Mouse (Mus musculus) liver, postnatal 0 days (tissue): ENCODE measurements around the gene Snx3. TPM values are rescaled to one million over a fixed set of nuclear protein-coding genes. Genes with fewer than 3 reads are reported as not detected.

Experiments used
- ATAC-seq: fragments of 200-750 bp; cut with Nextera tagmentation; 2 replicates; pipeline ENCODE4 v1.8.0; 2017; ENCODE audit warnings: mild to moderate bottlenecking, moderate library complexity
- DNase-seq: peaks from one replicate; pipeline ENCODE4 v3.0.0-alpha.2; 2016
- H3K27ac ChIP-seq: fragments of 300-500 bp; sonication (generic); 2 replicates; pipeline ENCODE4 v1.5.1; 2014; ENCODE audit warnings: antibody characterized with exemption, moderate library complexity, mild to moderate bottlenecking, low read depth
- H3K27me3 ChIP-seq: fragments of 300-500 bp; sonication (generic); 2 replicates; pipeline ENCODE4 v1.6.1; 2014; ENCODE audit warnings: low read length, control low read depth, mixed read lengths; ENCODE audit not compliant: insufficient read depth
- H3K36me3 ChIP-seq: fragments of 300-500 bp; sonication (generic); replicated peaks from 2 replicates; pipeline ENCODE4 v1.6.1; 2014; ENCODE audit warnings: mild to moderate bottlenecking, control low read depth, low read length, moderate library complexity, mixed read lengths; ENCODE audit not compliant: insufficient read depth
- H3K4me1 ChIP-seq: fragments of 300-500 bp; sonication (generic); 2 replicates; pipeline ENCODE4 v1.6.1; 2014; ENCODE audit warnings: antibody characterized with exemption, mild to moderate bottlenecking, control low read depth; ENCODE audit not compliant: insufficient read depth
- H3K4me2 ChIP-seq: fragments of 300-500 bp; sonication (generic); 2 replicates; pipeline ENCODE4 v1.6.1; 2014; ENCODE audit warnings: low read depth, mild to moderate bottlenecking, low read length, moderate library complexity, mixed read lengths
- H3K4me3 ChIP-seq: fragments of 300-500 bp; sonication (generic); 2 replicates; pipeline ENCODE4 v1.5.1; 2014; ENCODE audit warnings: low read depth, low read length
- H3K9ac ChIP-seq: fragments of 300-500 bp; sonication (generic); replicated peaks from 2 replicates; pipeline ENCODE4 v1.6.1; 2014; ENCODE audit warnings: mild to moderate bottlenecking, moderate library complexity
- H3K9me3 ChIP-seq: fragments of 300-500 bp; sonication (generic); 2 replicates; pipeline ENCODE4 v1.6.1; 2016; ENCODE audit warnings: mild to moderate bottlenecking, control low read depth, low read length, mixed read lengths
- CTCF ChIP-seq: sonication (generic); IDR thresholded peaks from 2 replicates; pipeline ENCODE4 v1.5.1; 2016; ENCODE audit warnings: antibody characterized with exemption, low read depth
- EP300 ChIP-seq: IDR thresholded peaks from 2 replicates; pipeline ENCODE4 v1.6.1; 2016; ENCODE audit warnings: antibody characterized with exemption, low read depth, mild to moderate bottlenecking
- WGBS: fragments of 180-500 bp; shearing (Covaris S2); extraction: QIAGEN DNeasy Blood & Tissue Kit; methylation state at CpG from one replicate; pipeline ENCODE4 v1.1.7; 2014; ENCODE audit not compliant: insufficient replicate concordance; 5-methylcytosine and 5-hydroxymethylcytosine counted together
- polyA plus RNA-seq: library from polyadenylated mRNA; unstranded; fragments of >200 nt; fragmentation: Nextera tagmentation; extraction: Ambion mirVana; gene quantifications from 2 replicates; pipeline ENCODE4 v1.2.1, GENCODE M21; 2015

The Snx3 gene
- polyA plus RNA-seq, 1 experiment from 2014 or later, result 176 TPM

- no peak for DNase-seq
- H3K27ac ChIP-seq, result no peak overlapping the region
- no peak overlapping the region for H3K4me3 ChIP-seq
- no peaks in the 10 kb centered on the region for H3K9me3 ChIP-seq
- no peak overlapping the region for H3K4me2 ChIP-seq
- TF ChIP-seq EP300 (no peak), CTCF (no peak)
- H3K9ac ChIP-seq, result no peak overlapping the region
- no peaks in the 10 kb centered on the region for H3K36me3 ChIP-seq
- H3K27me3 ChIP-seq, result peaks cover 97% of the 10 kb centered on the region
- no peak for ATAC-seq
- H3K4me1 ChIP-seq, result peaks cover 4% of the 10 kb centered on the region; the same call in 1 of the 2 replicates
- 4% methylated on average over 10 of the region's 10 CpGs for WGBS
Observed at GRCm38 (mm10) chr10:42574639-42575038, 72.8 kb downstream of the Snx3 start.

DNA sequence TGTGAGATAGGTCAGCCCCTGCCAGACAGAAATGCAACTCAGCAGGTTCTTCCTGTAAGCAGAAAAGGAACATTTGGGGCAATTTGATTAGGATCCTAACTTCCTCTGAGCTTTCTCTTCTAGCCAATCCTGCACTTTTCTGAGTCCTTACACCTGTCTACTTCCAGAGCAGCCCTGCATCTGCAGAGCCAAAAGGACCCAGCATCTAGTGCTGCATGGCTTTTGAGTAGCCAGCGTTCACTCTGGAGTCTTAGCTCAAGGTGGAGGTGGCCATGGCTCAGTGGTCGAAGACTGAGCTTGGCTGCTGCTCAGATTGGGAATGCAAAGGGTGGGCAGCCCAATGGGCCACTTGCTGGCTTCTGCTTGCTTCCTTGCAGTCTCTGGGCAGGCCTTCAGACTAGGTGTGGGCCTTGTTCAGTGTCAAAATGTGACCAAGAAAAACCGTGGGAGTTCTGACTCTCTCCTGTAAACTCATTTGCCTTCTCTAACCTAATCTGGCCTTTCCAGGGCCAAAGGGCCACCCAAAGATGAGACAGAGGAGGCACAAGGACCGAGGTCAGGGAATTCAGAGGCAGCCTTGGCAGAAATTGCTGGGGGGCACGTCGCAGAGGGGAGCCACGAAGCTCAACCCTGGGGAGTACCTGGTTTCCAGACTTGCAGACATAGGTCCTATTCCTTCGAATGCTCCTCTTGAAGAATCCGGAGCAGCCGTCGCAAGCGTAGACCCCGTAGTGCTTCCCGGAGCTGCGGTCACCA is 75.9 kb downstream of the Snx3 start:
- no peak overlapping the region for H3K9ac ChIP-seq
- no peaks in the 10 kb centered on the region for H3K9me3 ChIP-seq
- no peak overlapping the region for H3K27ac ChIP-seq
- no peak overlapping the region for H3K4me3 ChIP-seq
- H3K36me3 ChIP-seq, result no peaks in the 10 kb centered on the region
- no peak overlapping the region for H3K4me2 ChIP-seq
- peaks cover 100% of the 10 kb centered on the region for H3K27me3 ChIP-seq
- DNase-seq (no peak), ATAC-seq (no peak)
- WGBS, result 2% methylated on average over 15 of the region's 15 CpGs
- TF ChIP-seq EP300 (no peak), CTCF (no peak)
- H3K4me1 ChIP-seq, result peaks cover 7% of the 10 kb centered on the region

DNA sequence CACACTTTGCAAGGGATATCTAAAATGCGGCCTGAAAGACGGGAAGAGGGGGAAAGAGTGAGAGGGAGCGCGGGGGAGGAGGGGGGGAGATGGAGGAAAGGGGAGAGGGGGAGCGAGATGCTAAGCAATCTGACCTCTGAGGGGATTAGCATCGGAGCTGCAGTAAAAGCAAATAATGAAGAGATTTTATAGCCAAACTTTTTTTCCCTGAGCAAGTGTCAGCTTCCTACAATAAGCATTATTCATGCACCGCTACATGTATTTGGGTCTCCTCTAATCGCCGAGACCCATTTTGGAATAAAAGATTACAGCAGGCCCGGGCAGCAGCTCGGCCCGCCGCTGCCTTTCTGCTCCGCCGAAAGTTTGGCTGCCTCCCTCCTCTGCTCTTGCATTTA is 76.4 kb downstream of the Snx3 start:
- 3% methylated on average over 15 of the region's 15 CpGs for WGBS
- TF ChIP-seq CTCF (no peak), EP300 (no peak)
- Histone ChIP-seq H3K4me1 (peaks cover 7% of the 10 kb centered on the region), H3K27ac (no peak overlapping the region), H3K4me3 (no peak overlapping the region), H3K4me2 (no peak overlapping the region), H3K9me3 (no peaks in the 10 kb centered on the region), H3K36me3 (no peaks in the 10 kb centered on the region), H3K9ac (no peak overlapping the region), H3K27me3 (peaks cover 100% of the 10 kb centered on the region)
- ATAC-seq (no peak), DNase-seq (no peak)

DNA sequence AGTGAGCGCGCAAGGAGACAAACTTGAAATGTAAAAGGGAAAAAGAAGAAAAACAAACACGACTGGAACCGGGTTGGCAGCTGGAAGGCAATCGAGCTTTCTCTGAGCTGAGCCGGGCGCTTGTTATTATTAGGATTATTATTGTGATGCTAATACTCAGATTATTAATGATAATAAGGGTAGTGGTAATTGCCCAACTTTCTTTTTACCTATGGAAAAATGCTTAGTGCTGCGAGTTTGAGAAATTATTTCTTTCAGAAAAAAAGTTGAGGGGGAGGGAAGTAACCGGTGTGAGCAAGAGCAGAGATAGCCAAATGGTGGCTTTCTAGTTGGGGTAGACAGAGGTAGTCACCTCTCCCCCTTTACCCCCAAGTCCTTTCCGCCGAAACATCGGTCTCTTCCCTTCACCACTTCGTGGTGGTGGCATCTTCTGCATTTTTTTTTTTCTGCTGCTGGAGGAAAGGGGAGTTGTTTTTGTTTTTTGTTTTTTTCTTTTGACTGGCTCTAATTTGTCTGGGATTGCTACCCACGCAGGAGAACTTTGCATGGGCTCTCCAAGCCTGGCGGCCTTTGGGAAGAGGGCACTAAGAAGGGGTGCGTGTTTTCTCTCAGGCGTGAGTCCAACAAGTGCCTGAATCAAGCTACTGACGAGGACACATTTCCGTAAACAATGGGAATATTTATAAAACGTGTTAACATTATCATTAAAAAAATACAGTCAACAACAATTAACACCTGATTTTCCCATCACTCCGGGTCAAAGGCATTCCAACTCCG is 77.1 kb downstream of the Snx3 start:
- ATAC-seq, result no peak
- WGBS, result 3% methylated on average over 22 of the region's 22 CpGs

GRCm38 (mm10) chr10:42579475-42580130 is 77.8 kb downstream of the Snx3 start:
- ATAC-seq, result no peak
- H3K4me3 ChIP-seq, result 0 out of 2 replicates have a peak overlapping the region, but pooled peaks have one; percentile 13

More for the DNA sequence above, 77.1 kb downstream of the Snx3 start:
- peaks cover 100% of the 10 kb centered on the region for H3K27me3 ChIP-seq
- no peaks in the 10 kb centered on the region for H3K36me3 ChIP-seq
- H3K9me3 ChIP-seq, result no peaks in the 10 kb centered on the region
- no peak overlapping the region for H3K27ac ChIP-seq
- 0 out of 2 replicates have a peak overlapping the region, but pooled peaks have one; percentile 22 for H3K4me2 ChIP-seq
- no peak overlapping the region for H3K4me3 ChIP-seq
- TF ChIP-seq EP300 (no peak), CTCF (no peak)
- H3K4me1 ChIP-seq, result peaks cover 7% of the 10 kb centered on the region
- H3K9ac ChIP-seq, result no peak overlapping the region
- DNase-seq, result no peak

More at GRCm38 (mm10) chr10:42579475-42580130, 77.8 kb downstream of the Snx3 start:
- Histone ChIP-seq H3K9me3 (no peaks in the 10 kb centered on the region), H3K9ac (no peak overlapping the region), H3K4me1 (peaks cover 7% of the 10 kb centered on the region), H3K27ac (no peak overlapping the region), H3K27me3 (peaks cover 100% of the 10 kb centered on the region), H3K4me2 (0 out of 2 replicates have a peak overlapping the region, but pooled peaks have one; percentile 22), H3K36me3 (no peaks in the 10 kb centered on the region)
- no peak for TF ChIP-seq CTCF
- no peak for TF ChIP-seq EP300
- DNase-seq, result no peak
- 1% methylated on average over 39 of the region's 41 CpGs for WGBS
